Mouse (Mus musculus): ENCODE results near the gene Lrp4. TPM values are rescaled to one million over a fixed set of nuclear protein-coding genes. Genes with fewer than 3 reads are reported as not detected.
A peak's percentile ranks its signal among the peaks of the same experiment; 100 is the strongest.

The Lrp4 gene
- polyA plus RNA-seq, 1 experiment from 2014 or later = 5.0 TPM

- no peak for ATAC-seq (ENCODE audit: low FRiP score)
- Histone ChIP-seq H3K27me3 (peaks cover 14% of the 10 kb centered on the region), H3K9me3 (no peaks in the 10 kb centered on the region), H3K4me3 (no peak overlapping the region), H3K27ac (no peak overlapping the region), H3K4me2 (no peak overlapping the region), H3K36me3 (no peaks in the 10 kb centered on the region), H3K9ac (no peak overlapping the region), H3K4me1 (replicated peaks) (peaks cover 29% of the 10 kb centered on the region)
- WGBS = 3% methylated on average over 4 of the region's 4 CpGs
Observed at GRCm38 (mm10) chr2:91455826-91456225, 1.5 kb upstream of the Lrp4 start.

- H3K4me1 ChIP-seq (replicated peaks) = peaks cover 34% of the 10 kb centered on the region
- WGBS = 43% methylated on average over 9 of the region's 9 CpGs
- H3K27ac ChIP-seq = no peak overlapping the region
- peaks cover 14% of the 10 kb centered on the region for H3K27me3 ChIP-seq
- peak overlapping the region; percentile 80; the same call in 1 of the 2 replicates for H3K9ac ChIP-seq
- H3K36me3 ChIP-seq = no peaks in the 10 kb centered on the region
- H3K4me2 ChIP-seq = peak overlapping the region; percentile 98
- H3K9me3 ChIP-seq = no peaks in the 10 kb centered on the region
- peak overlapping the region; percentile 67 for H3K4me3 ChIP-seq
- 0 out of 2 replicates have a peak, but pooled peaks have one; percentile 4 for ATAC-seq (ENCODE audit: low FRiP score)
Observed at GRCm38 (mm10) chr2:91456491-91457100, 715 bp upstream of the Lrp4 start.

- Histone ChIP-seq H3K4me3 (peak overlapping the region; percentile 67), H3K27me3 (peaks cover 14% of the 10 kb centered on the region), H3K4me2 (peak overlapping the region; percentile 98), H3K27ac (peak overlapping the region; percentile 77), H3K9me3 (no peaks in the 10 kb centered on the region), H3K9ac (peak overlapping the region; percentile 80), H3K36me3 (no peaks in the 10 kb centered on the region), H3K4me1 (replicated peaks) (peaks cover 46% of the 10 kb centered on the region)
- peak; percentile 54 for ATAC-seq (ENCODE audit: low FRiP score)
- WGBS = 0% methylated on average over 45 of the region's 45 CpGs
Observed at GRCm38 (mm10) chr2:91457656-91458251, 443 bp downstream of the Lrp4 start.

- no peaks in the 10 kb centered on the region for H3K9me3 ChIP-seq
- H3K4me2 ChIP-seq = peak overlapping the region; percentile 98
- H3K4me3 ChIP-seq = peak overlapping the region; percentile 67
- peak overlapping the region; percentile 77 for H3K27ac ChIP-seq
- ATAC-seq (ENCODE audit: low FRiP score) = no peak
- peaks cover 51% of the 10 kb centered on the region for H3K4me1 ChIP-seq (replicated peaks)
- no peaks in the 10 kb centered on the region for H3K36me3 ChIP-seq
- H3K9ac ChIP-seq = peak overlapping the region; percentile 80
- WGBS = under 1% methylated on average over 21 of the region's 21 CpGs
- peaks cover 14% of the 10 kb centered on the region for H3K27me3 ChIP-seq
Observed at GRCm38 (mm10) chr2:91458252-91458672, 951 bp downstream of the Lrp4 start.

- H3K9ac ChIP-seq = peak overlapping the region; percentile 80
- no peak for ATAC-seq (ENCODE audit: low FRiP score)
- peak overlapping the region; percentile 67 for H3K4me3 ChIP-seq
- peak overlapping the region; percentile 77 for H3K27ac ChIP-seq
- H3K9me3 ChIP-seq = no peaks in the 10 kb centered on the region
- no peaks in the 10 kb centered on the region for H3K36me3 ChIP-seq
- peaks cover 51% of the 10 kb centered on the region for H3K4me1 ChIP-seq (replicated peaks)
- peak overlapping the region; percentile 98 for H3K4me2 ChIP-seq
- H3K27me3 ChIP-seq = peaks cover 14% of the 10 kb centered on the region
- under 1% methylated on average over 32 of the region's 32 CpGs for WGBS
Observed at GRCm38 (mm10) chr2:91458673-91459391, 1.5 kb downstream of the Lrp4 start.

- 0 out of 2 replicates have a peak overlapping the region, but pooled peaks have one; percentile 98 for H3K4me2 ChIP-seq
- H3K27me3 ChIP-seq = peaks cover 14% of the 10 kb centered on the region
- 0 out of 2 replicates have a peak overlapping the region, but pooled peaks have one; percentile 35 for H3K27ac ChIP-seq
- H3K4me3 ChIP-seq = peak overlapping the region; percentile 67; the same call in 1 of the 2 replicates
- no peaks in the 10 kb centered on the region for H3K9me3 ChIP-seq
- no peaks in the 10 kb centered on the region for H3K36me3 ChIP-seq
- peaks cover 51% of the 10 kb centered on the region for H3K4me1 ChIP-seq (replicated peaks)
- WGBS = 88% methylated on average over 6 of the region's 6 CpGs
- no peak overlapping the region for H3K9ac ChIP-seq
- no peak for ATAC-seq (ENCODE audit: low FRiP score)
Observed at GRCm38 (mm10) chr2:91460076-91460475, 2.8 kb downstream of the Lrp4 start.

- ATAC-seq (ENCODE audit: low FRiP score) = no peak
- Histone ChIP-seq H3K4me1 (replicated peaks) (peaks cover 51% of the 10 kb centered on the region), H3K4me2 (no peak overlapping the region), H3K27me3 (peaks cover 14% of the 10 kb centered on the region), H3K4me3 (no peak overlapping the region), H3K9me3 (no peaks in the 10 kb centered on the region), H3K27ac (no peak overlapping the region), H3K9ac (no peak overlapping the region), H3K36me3 (no peaks in the 10 kb centered on the region)
- 61% methylated on average over 7 of the region's 7 CpGs for WGBS
Observed at GRCm38 (mm10) chr2:91460771-91461170, 3.5 kb downstream of the Lrp4 start.

- no peak overlapping the region for H3K4me2 ChIP-seq
Observed at GRCm38 (mm10) chr2:91461341-91461740, 4.0 kb downstream of the Lrp4 start.

GRCm38 (mm10) chr2:91462196-91462595, 4.9 kb downstream of the Lrp4 start:
- H3K36me3 ChIP-seq = no peaks in the 10 kb centered on the region
- ATAC-seq (ENCODE audit: low FRiP score) = no peak
- peak overlapping the region; percentile 48 for H3K4me2 ChIP-seq
- peak overlapping the region; percentile 69 for H3K27ac ChIP-seq
- peaks cover 14% of the 10 kb centered on the region for H3K27me3 ChIP-seq
- no peaks in the 10 kb centered on the region for H3K9me3 ChIP-seq
- H3K4me1 ChIP-seq (replicated peaks) = peaks cover 48% of the 10 kb centered on the region
- no peak overlapping the region for H3K9ac ChIP-seq
- 8% methylated on average over 2 of the region's 2 CpGs for WGBS
- no peak overlapping the region for H3K4me3 ChIP-seq

More at GRCm38 (mm10) chr2:91461341-91461740, 4.0 kb downstream of the Lrp4 start:
- Histone ChIP-seq H3K4me1 (replicated peaks) (peaks cover 51% of the 10 kb centered on the region), H3K4me3 (no peak overlapping the region), H3K36me3 (no peaks in the 10 kb centered on the region), H3K27me3 (peaks cover 14% of the 10 kb centered on the region), H3K9ac (0 out of 2 replicates have a peak overlapping the region, but pooled peaks have one; percentile 3), H3K27ac (no peak overlapping the region), H3K9me3 (no peaks in the 10 kb centered on the region)
- 60% methylated on average over 3 of the region's 3 CpGs for WGBS
- ATAC-seq (ENCODE audit: low FRiP score) = no peak

GRCm38 (mm10) chr2:91462681-91463080, 5.4 kb downstream of the Lrp4 start:
- H3K4me3 ChIP-seq = peak overlapping the region; percentile 11; the same call in 1 of the 2 replicates
- WGBS = 7% methylated on average over 12 of the region's 12 CpGs

GRCm38 (mm10) chr2:91465934-91466333, 8.6 kb downstream of the Lrp4 start:
- H3K27ac ChIP-seq = no peak overlapping the region
- 83% methylated on average over 3 of the region's 3 CpGs for WGBS
- no peaks in the 10 kb centered on the region for H3K36me3 ChIP-seq
- no peak for ATAC-seq (ENCODE audit: low FRiP score)
- no peaks in the 10 kb centered on the region for H3K9me3 ChIP-seq
- H3K4me1 ChIP-seq (replicated peaks) = peaks cover 47% of the 10 kb centered on the region
- no peaks in the 10 kb centered on the region for H3K27me3 ChIP-seq
- H3K4me2 ChIP-seq = no peak overlapping the region
- no peak overlapping the region for H3K9ac ChIP-seq
- no peak overlapping the region for H3K4me3 ChIP-seq

More at GRCm38 (mm10) chr2:91462681-91463080, 5.4 kb downstream of the Lrp4 start:
- Histone ChIP-seq H3K27ac (peak overlapping the region; percentile 69), H3K36me3 (no peaks in the 10 kb centered on the region), H3K4me1 (replicated peaks) (peaks cover 47% of the 10 kb centered on the region), H3K9me3 (no peaks in the 10 kb centered on the region), H3K9ac (peak overlapping the region; percentile 65), H3K4me2 (peak overlapping the region; percentile 48), H3K27me3 (peaks cover 14% of the 10 kb centered on the region)
- ATAC-seq (ENCODE audit: low FRiP score) = peak; percentile 16; the same call in 1 of the 2 replicates

GRCm38 (mm10) chr2:91467613-91468012, 10.3 kb downstream of the Lrp4 start:
- no peak for ATAC-seq (ENCODE audit: low FRiP score)
- H3K36me3 ChIP-seq = no peaks in the 10 kb centered on the region
- 53% methylated on average over 8 of the region's 8 CpGs for WGBS

More at GRCm38 (mm10) chr2:91467613-91468012, 10.3 kb downstream of the Lrp4 start:
- no peak overlapping the region for H3K4me3 ChIP-seq
- no peaks in the 10 kb centered on the region for H3K9me3 ChIP-seq
- H3K27me3 ChIP-seq = no peaks in the 10 kb centered on the region
- peaks cover 32% of the 10 kb centered on the region for H3K4me1 ChIP-seq (replicated peaks)
- H3K4me2 ChIP-seq = no peak overlapping the region
- no peak overlapping the region for H3K9ac ChIP-seq
- H3K27ac ChIP-seq = peak overlapping the region; percentile 19; the same call in 1 of the 2 replicates
